Mouse (Mus musculus) midbrain, embryonic 14.5 days (tissue): Measurements from ENCODE around the gene Twist1. TPM values are rescaled to one million over a fixed set of nuclear protein-coding genes. Genes with fewer than 3 reads are reported as not detected.

Experiments
- ATAC-seq: fragments of 200-750 bp; cut with Nextera tagmentation; 2 replicates; pipeline ENCODE4 v1.8.0; 2017; ENCODE audit warnings: moderate number of reproducible peaks, moderate library complexity; ENCODE audit not compliant: low FRiP score, low TSS enrichment
- DNase-seq: peaks from one replicate; pipeline ENCODE4 v3.0.0-alpha.2; 2015
- H3K27ac ChIP-seq: fragments of 300-500 bp; sonication (generic); replicated peaks from 2 replicates; pipeline ENCODE4 v1.5.1; 2014; ENCODE audit warnings: mild to moderate bottlenecking, low read depth, low read length, moderate library complexity
- H3K27me3 ChIP-seq: fragments of 300-500 bp; sonication (generic); 2 replicates; pipeline ENCODE4 v1.6.1; 2014; ENCODE audit warnings: low read length, control low read depth, mixed read lengths; ENCODE audit not compliant: control insufficient read depth, insufficient read depth
- H3K36me3 ChIP-seq: fragments of 300-500 bp; sonication (generic); 2 replicates; pipeline ENCODE4 v1.6.1; 2014; ENCODE audit warnings: low read length, control low read depth; ENCODE audit not compliant: control insufficient read depth, insufficient read depth
- H3K4me1 ChIP-seq: fragments of 300-500 bp; sonication (generic); 2 replicates; pipeline ENCODE4 v1.6.1; 2014; ENCODE audit warnings: mild to moderate bottlenecking, antibody characterized with exemption, low read length, control low read depth; ENCODE audit not compliant: control insufficient read depth, insufficient read depth
- H3K4me2 ChIP-seq: fragments of 300-500 bp; sonication (generic); 2 replicates; pipeline ENCODE4 v1.6.1; 2014; ENCODE audit warnings: mild to moderate bottlenecking, low read length, moderate library complexity
- H3K4me3 ChIP-seq: fragments of 300-500 bp; sonication (generic); replicated peaks from 2 replicates; pipeline ENCODE4 v1.5.1; 2014; ENCODE audit warnings: low read depth, low read length
- H3K9ac ChIP-seq: fragments of 300-500 bp; sonication (generic); replicated peaks from 2 replicates; pipeline ENCODE4 v1.6.1; 2014; ENCODE audit warnings: mild to moderate bottlenecking, low read length, moderate library complexity
- H3K9me3 ChIP-seq: fragments of 300-500 bp; sonication (generic); 2 replicates; pipeline ENCODE4 v1.6.1; 2016; ENCODE audit warnings: low read length, control low read depth, mixed read lengths; ENCODE audit not compliant: control insufficient read depth
- WGBS: fragments of 180-500 bp; shearing (Covaris S2); extraction: QIAGEN DNeasy Blood & Tissue Kit; methylation state at CpG from one replicate; pipeline ENCODE4 v1.1.7; 2014; 5-methylcytosine and 5-hydroxymethylcytosine counted together
- polyA plus RNA-seq: library from polyadenylated mRNA; unstranded; fragments of >200 nt; fragmentation: Nextera tagmentation; extraction: Ambion mirVana; gene quantifications from 2 replicates; pipeline ENCODE4 v1.2.1, GENCODE M21; 2014

The Twist1 gene
- 1.2 and 2.1 TPM in 2 replicates for polyA plus RNA-seq

GRCm38 (mm10) chr12:33957400-33958240 lies at the start of gene Twist1:
TSS of gene Twist1 (plus strand) at chr12:33957671.
- Histone ChIP-seq H3K27ac (0 out of 2 replicates have a peak within 1 kb of the TSS, but pooled peaks have one; percentile 41), H3K4me3 (peak within 1 kb of the TSS; percentile 48)
- WGBS = under 1% methylated on average over 97 of the region's 105 CpGs

GRCm38 (mm10) chr12:33926751-33927150 lies 30.7 kb upstream of the Twist1 start:
- H3K9me3 ChIP-seq = no peaks in the 10 kb centered on the region
- no peak overlapping the region for H3K4me2 ChIP-seq
- no peak overlapping the region for H3K27ac ChIP-seq
- no peak for ATAC-seq
- H3K36me3 ChIP-seq = no peaks in the 10 kb centered on the region
- H3K4me1 ChIP-seq = peaks cover 15% of the 10 kb centered on the region
- DNase-seq = peak; percentile 10
- 12% methylated on average over 3 of the region's 3 CpGs for WGBS
- H3K4me3 ChIP-seq = no peak overlapping the region
- H3K27me3 ChIP-seq = peaks cover 16% of the 10 kb centered on the region
- H3K9ac ChIP-seq = no peak overlapping the region

More at GRCm38 (mm10) chr12:33957400-33958240, at the start of gene Twist1:
- Histone ChIP-seq H3K4me1 (0 out of 2 replicates have a peak, but pooled peaks cover 4% of the 10 kb centered on the region), H3K4me2 (peak within 1 kb of the TSS; percentile 84), H3K36me3 (no peaks in the 10 kb centered on the region), H3K27me3 (peaks cover 85% of the 10 kb centered on the region), H3K9ac (peak within 1 kb of the TSS; percentile 54), H3K9me3 (no peaks in the 10 kb centered on the region)
- peak; percentile 71 for ATAC-seq
- DNase-seq = peak; percentile 69

- DNase-seq (peak; percentile 47), ATAC-seq (no peak)
- WGBS = 1% methylated on average over 15 of the region's 15 CpGs
- H3K4me3 ChIP-seq = peak overlapping the region; percentile 32
- peaks cover 15% of the 10 kb centered on the region for H3K4me1 ChIP-seq
- no peaks in the 10 kb centered on the region for H3K36me3 ChIP-seq
- H3K9me3 ChIP-seq = no peaks in the 10 kb centered on the region
- H3K27ac ChIP-seq = no peak overlapping the region
- H3K4me2 ChIP-seq = peak overlapping the region; percentile 55
- H3K27me3 ChIP-seq = peaks cover 16% of the 10 kb centered on the region
- no peak overlapping the region for H3K9ac ChIP-seq
Measured at GRCm38 (mm10) chr12:33927334-33928098, 30.0 kb upstream of the Twist1 start.

DNA sequence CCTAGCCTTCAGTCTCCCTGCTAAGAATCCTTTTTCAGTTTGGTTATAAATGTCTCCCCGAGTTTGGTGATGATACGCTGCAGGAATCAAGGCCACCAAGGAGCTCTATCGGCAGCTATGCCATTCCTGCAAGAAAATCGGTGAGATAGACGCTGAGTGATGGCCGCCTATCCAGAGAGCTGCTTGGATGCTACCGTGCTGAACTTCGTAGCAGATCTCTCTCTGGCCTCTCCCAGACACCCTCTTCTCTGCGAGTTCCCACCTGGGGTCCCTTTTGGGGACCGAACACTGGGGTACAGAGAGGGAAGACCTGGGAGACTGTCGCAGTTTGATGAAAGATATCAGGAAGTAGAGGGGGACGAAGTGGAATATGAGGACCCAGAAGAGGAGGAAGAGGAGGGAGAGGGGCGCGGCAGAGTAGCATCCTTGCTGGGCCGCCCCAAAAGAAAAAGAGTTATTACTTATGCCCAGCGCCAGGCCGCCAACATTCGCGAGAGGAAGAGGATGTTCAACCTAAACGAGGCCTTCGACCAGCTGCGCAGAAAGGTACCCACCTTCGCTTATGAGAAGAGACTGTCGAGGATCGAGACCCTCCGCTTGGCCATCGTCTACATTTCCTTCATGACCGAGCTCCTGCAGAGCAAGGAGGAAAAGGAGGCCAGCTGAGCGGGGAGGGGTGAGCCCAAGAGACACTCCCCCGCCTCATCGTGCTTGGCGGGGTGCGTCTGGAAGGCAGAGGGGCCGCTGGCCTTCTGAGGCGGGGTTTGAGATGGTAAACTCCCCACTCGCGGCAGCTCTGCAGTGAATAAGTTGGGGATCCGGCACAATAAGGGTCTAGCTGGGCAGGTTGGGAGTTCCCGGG lies 28.9 kb upstream of the Twist1 start, which contains the start of gene Ferd3l:
TSS of gene Ferd3l (plus strand) at position 95 of the 862 bp plus-strand sequence.
- ATAC-seq (0 out of 2 replicates have a peak, but pooled peaks have one; percentile 46), DNase-seq (peak; percentile 53)
- H3K4me3 ChIP-seq = peak within 1 kb of the TSS; percentile 32
- H3K27ac ChIP-seq = no peak within 1 kb of the TSS
- 2% methylated on average over 39 of the region's 39 CpGs for WGBS
- H3K9me3 ChIP-seq = no peaks in the 10 kb centered on the region
- peaks cover 16% of the 10 kb centered on the region for H3K27me3 ChIP-seq
- peaks cover 15% of the 10 kb centered on the region for H3K4me1 ChIP-seq
- no peak within 1 kb of the TSS; the same call in 1 of the 2 replicates for H3K9ac ChIP-seq
- peak within 1 kb of the TSS; percentile 55 for H3K4me2 ChIP-seq
- no peaks in the 10 kb centered on the region for H3K36me3 ChIP-seq

DNA sequence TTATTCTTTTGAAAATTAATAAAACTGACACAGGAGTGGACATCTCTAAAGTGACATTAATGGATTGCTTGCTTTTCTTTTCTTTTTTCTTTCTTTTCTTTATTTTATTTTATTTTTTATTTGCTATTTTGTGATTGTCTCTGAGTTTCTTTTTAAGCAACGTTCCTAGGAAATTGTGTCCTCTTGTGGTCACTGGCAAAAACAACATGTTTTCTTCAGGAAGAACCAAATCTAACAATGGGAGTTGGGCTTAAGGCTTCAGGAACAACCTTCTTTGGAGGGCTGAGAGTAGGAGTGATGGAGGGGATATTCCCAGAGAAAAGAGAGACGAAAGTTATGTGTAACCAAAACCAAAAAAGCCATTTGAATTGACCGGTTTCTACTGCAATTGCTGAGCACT lies 4.6 kb upstream of the Twist1 start:
- H3K4me2 ChIP-seq = no peak overlapping the region
- no peak overlapping the region for H3K9ac ChIP-seq
- no peak overlapping the region for H3K4me3 ChIP-seq
- no peak overlapping the region for H3K27ac ChIP-seq
- ATAC-seq (no peak), DNase-seq (peak; percentile 56)
- H3K36me3 ChIP-seq = no peaks in the 10 kb centered on the region
- H3K4me1 ChIP-seq = no peaks in the 10 kb centered on the region
- H3K27me3 ChIP-seq = peaks cover 48% of the 10 kb centered on the region
- 4% methylated on average over 3 of the region's 3 CpGs for WGBS
- no peaks in the 10 kb centered on the region for H3K9me3 ChIP-seq

DNA sequence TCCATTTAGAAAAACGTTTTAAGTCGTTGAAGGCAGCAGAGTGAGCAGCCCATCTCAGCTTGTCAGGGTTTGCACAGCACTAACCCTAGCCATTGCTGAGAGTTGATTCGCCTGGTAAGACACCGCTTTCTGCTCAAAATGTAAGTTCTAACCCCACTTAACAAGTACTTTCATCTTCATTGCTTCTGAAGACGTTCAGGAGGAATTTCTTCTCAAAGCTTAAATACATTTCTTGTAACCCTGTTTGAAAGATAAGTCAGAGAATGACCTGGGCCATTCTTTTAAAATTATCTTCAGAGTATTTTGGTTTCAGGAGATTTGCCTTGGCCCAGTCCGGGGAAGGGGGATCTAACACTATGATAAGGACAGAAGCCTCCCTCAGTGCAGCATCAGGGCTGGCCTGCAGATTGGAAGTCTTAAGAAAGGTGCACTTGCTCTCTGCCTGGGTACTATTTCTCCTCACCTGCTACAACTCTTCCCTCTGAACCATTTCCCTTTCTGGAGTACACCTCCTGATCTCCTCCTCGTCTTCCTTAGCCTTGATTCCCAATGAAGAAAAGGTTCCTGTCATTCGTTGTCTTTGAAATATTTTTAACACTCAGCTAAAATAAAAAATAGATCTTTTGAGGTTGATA lies 2.4 kb upstream of the Twist1 start:
- Histone ChIP-seq H3K4me1 (0 out of 2 replicates have a peak, but pooled peaks cover 4% of the 10 kb centered on the region), H3K4me3 (no peak overlapping the region), H3K27ac (no peak overlapping the region), H3K4me2 (no peak overlapping the region), H3K36me3 (no peaks in the 10 kb centered on the region), H3K9me3 (no peaks in the 10 kb centered on the region), H3K9ac (no peak overlapping the region), H3K27me3 (peaks cover 63% of the 10 kb centered on the region)
- ATAC-seq = no peak
- WGBS = 7% methylated on average over 8 of the region's 8 CpGs
- DNase-seq = peak; percentile 47

- no peak overlapping the region for H3K4me3 ChIP-seq
- DNase-seq (peak; percentile 52), ATAC-seq (no peak)
- no peak overlapping the region for H3K27ac ChIP-seq
- peak overlapping the region; percentile 15; the same call in 1 of the 2 replicates for H3K4me2 ChIP-seq
- no peak overlapping the region for H3K9ac ChIP-seq
- 0 out of 2 replicates have a peak, but pooled peaks cover 4% of the 10 kb centered on the region for H3K4me1 ChIP-seq
- no peaks in the 10 kb centered on the region for H3K9me3 ChIP-seq
- peaks cover 68% of the 10 kb centered on the region for H3K27me3 ChIP-seq
- H3K36me3 ChIP-seq = no peaks in the 10 kb centered on the region
- WGBS = 2% methylated on average over 28 of the region's 28 CpGs
Measured at GRCm38 (mm10) chr12:33955606-33956295, 1.7 kb upstream of the Twist1 start.
